Mouse (Mus musculus): ENCODE measurements at regions not wholly inside any gene's neighbourhood (a gene's known extent, or its start where the extent isn't known, plus 50 kb on each side); places are given as distances from the start of the nearest gene placed in this dataset.

DNA sequence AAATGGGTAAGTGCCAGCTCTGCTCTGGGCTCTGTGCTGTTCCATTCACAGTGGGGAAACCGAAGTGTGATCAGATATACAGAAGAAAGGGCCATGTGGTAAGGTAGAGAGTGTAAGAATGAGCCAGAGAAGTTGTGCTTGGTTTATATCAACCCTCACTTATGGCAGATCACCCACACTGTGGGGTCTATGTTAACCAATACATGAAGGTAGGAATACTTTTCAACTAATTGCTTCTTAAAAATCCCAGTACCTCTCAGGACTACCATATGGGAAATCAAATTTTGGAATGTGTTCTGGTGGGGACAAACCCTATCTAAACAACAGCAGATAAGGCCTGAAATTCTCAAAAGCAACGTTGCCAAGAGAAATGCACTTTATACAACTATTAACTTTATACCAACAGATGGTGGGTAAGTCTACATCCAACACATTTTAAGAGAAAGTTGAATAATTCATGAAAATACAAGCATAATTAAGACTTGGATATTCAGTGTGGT lies 314.7 kb upstream of the 2610001J05Rik start:
- TF ChIP-seq POLR2A (IDR thresholded peaks at IDR 0.05; ENCODE audit: insufficient read length, low read depth) (no peak), MYOG (IDR thresholded peaks at IDR 0.05; ENCODE audit: control insufficient read depth in 1 of 3, insufficient read depth in 1 of 3, insufficient read length in 2 of 3, low read depth in 2 of 3) (no peak), E2F4 (IDR thresholded peaks at IDR 0.05; ENCODE audit: insufficient read depth) (no peak), MAX (IDR thresholded peaks at IDR 0.05; ENCODE audit: low read depth) (no peak), MYOD1 (IDR thresholded peaks at IDR 0.05; ENCODE audit: control insufficient read depth in 1 of 3, insufficient read length in 2 of 3, low read depth in 2 of 3) (no peak), POLR2AphosphoS2 (IDR thresholded peaks at IDR 0.05; ENCODE audit: insufficient read length, low read depth) (no peak), USF1 (IDR thresholded peaks at IDR 0.05; ENCODE audit: low read depth) (no peak), TCF3 (IDR thresholded peaks at IDR 0.05; ENCODE audit: insufficient read length, low read depth) (no peak)
